Mouse (Mus musculus) intestine, embryonic 14.5 days (tissue): Measurements from ENCODE around the gene Pde10a. TPM values are rescaled to one million over a fixed set of nuclear protein-coding genes. Genes with fewer than 3 reads are reported as not detected.

ENCODE experiments used
- ATAC-seq: fragments of 200-750 bp; cut with Nextera tagmentation; replicated peaks from 2 replicates; pipeline ENCODE4 v1.8.0; 2017; ENCODE audit warnings: low read depth, moderate number of reproducible peaks, moderate TSS enrichment, moderate library complexity; ENCODE audit not compliant: low FRiP score, low TSS enrichment
- DNase-seq: peaks from one replicate; pipeline ENCODE4 v3.0.0-alpha.2; 2018; ENCODE audit warnings: low spot score
- H3K27ac ChIP-seq: fragments of 300-500 bp; sonication (generic); 2 replicates; pipeline ENCODE4 v1.5.1; 2014; ENCODE audit warnings: low read depth, mild to moderate bottlenecking, control low read depth
- H3K27me3 ChIP-seq: fragments of 300-500 bp; sonication (generic); replicated peaks from 2 replicates; pipeline ENCODE4 v1.6.1; 2014; ENCODE audit warnings: low read length, control low read depth; ENCODE audit not compliant: control insufficient read depth, insufficient read depth
- H3K36me3 ChIP-seq: fragments of 300-500 bp; sonication (generic); 2 replicates; pipeline ENCODE4 v1.6.1; 2014; ENCODE audit warnings: low read length, control low read depth; ENCODE audit not compliant: control insufficient read depth, insufficient read depth
- H3K4me1 ChIP-seq: fragments of 300-500 bp; sonication (generic); replicated peaks from 2 replicates; pipeline ENCODE4 v1.6.1; 2014; ENCODE audit warnings: low read length, control low read depth, mixed read lengths; ENCODE audit not compliant: control insufficient read depth, insufficient read depth
- H3K4me2 ChIP-seq: fragments of 300-500 bp; sonication (generic); 2 replicates; pipeline ENCODE4 v1.6.1; 2014; ENCODE audit warnings: low read length
- H3K4me3 ChIP-seq: fragments of 300-500 bp; sonication (generic); 2 replicates; pipeline ENCODE4 v1.5.1; 2014; ENCODE audit warnings: low read depth, low read length, control low read depth, mixed read lengths
- H3K9ac ChIP-seq: fragments of 300-500 bp; sonication (generic); 2 replicates; pipeline ENCODE4 v1.6.1; 2014; ENCODE audit warnings: mild to moderate bottlenecking, low read length
- H3K9me3 ChIP-seq: fragments of 300-500 bp; sonication (generic); 2 replicates; pipeline ENCODE4 v1.6.1; 2016; ENCODE audit warnings: low read length, control low read depth; ENCODE audit not compliant: control insufficient read depth
- WGBS: fragments of 180-500 bp; shearing (Covaris S2); extraction: QIAGEN DNeasy Blood & Tissue Kit; methylation state at CpG from one replicate; pipeline ENCODE4 v1.1.7; 2014; 5-methylcytosine and 5-hydroxymethylcytosine counted together
- polyA plus RNA-seq: library from polyadenylated mRNA; unstranded; fragments of >200 nt; fragmentation: Nextera tagmentation; extraction: Ambion mirVana; gene quantifications from 2 replicates; pipeline ENCODE4 v1.2.1, GENCODE M21; 2014

Pde10a gene
- polyA plus RNA-seq, 1 experiment from 2014 or later, result 1.4 TPM

DNA sequence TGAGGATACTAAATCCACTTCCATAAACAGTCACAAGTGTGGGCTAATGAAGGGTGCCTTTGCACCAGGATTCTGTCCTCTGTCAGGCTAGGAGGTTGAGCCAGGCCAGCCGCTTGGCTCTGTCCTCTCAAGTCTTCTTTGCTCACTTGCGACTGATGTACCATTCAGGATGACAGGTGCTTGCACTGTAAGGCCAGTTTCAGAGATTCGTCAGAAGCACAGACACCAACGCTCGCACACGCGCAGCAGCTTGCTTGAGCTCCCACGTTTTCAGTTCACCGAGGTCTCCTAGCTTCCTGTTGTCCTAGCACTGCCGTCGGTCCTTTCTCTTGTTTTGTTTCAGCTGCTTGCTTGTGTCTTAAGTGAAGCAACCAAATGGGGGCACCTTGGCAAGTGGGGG is 111.5 kb downstream of the Pde10a start:
- Histone ChIP-seq H3K9me3 (no peaks in the 10 kb centered on the region), H3K4me3 (no peak overlapping the region), H3K27me3 (no peaks in the 10 kb centered on the region), H3K27ac (no peak overlapping the region), H3K36me3 (no peaks in the 10 kb centered on the region), H3K9ac (no peak overlapping the region), H3K4me1 (no peaks in the 10 kb centered on the region), H3K4me2 (no peak overlapping the region)
- peak; percentile 47 for DNase-seq
- WGBS, result 64% methylated on average over 11 of the region's 11 CpGs
- ATAC-seq, result no peak

DNA sequence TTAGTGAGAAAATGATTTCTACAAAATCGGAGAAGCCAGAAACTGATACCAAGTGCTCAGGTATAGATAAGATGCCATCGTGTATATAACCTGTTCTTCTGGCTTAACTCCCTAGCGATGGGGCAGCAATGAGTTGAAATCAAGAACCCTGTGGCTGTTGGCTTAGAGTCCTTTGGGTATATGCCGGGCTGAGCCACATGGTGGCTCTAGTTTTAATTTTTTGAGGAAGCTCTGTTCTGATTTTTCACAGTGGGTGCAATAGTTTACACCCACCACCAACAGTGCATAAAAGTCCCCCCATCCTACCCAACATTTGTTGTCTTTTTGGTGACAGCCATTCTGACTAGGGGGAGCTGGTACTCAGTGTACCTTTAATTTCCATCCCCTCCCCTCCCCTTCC is 112.0 kb downstream of the Pde10a start:
- no peak overlapping the region for H3K27ac ChIP-seq
- no peak overlapping the region for H3K9ac ChIP-seq
- no peak overlapping the region for H3K4me2 ChIP-seq
- no peaks in the 10 kb centered on the region for H3K9me3 ChIP-seq
- no peaks in the 10 kb centered on the region for H3K36me3 ChIP-seq
- ATAC-seq, result no peak
- no peaks in the 10 kb centered on the region for H3K4me1 ChIP-seq
- DNase-seq, result peak; percentile 39
- H3K27me3 ChIP-seq, result no peaks in the 10 kb centered on the region
- 73% methylated on average over 4 of the region's 4 CpGs for WGBS
- no peak overlapping the region for H3K4me3 ChIP-seq

DNA sequence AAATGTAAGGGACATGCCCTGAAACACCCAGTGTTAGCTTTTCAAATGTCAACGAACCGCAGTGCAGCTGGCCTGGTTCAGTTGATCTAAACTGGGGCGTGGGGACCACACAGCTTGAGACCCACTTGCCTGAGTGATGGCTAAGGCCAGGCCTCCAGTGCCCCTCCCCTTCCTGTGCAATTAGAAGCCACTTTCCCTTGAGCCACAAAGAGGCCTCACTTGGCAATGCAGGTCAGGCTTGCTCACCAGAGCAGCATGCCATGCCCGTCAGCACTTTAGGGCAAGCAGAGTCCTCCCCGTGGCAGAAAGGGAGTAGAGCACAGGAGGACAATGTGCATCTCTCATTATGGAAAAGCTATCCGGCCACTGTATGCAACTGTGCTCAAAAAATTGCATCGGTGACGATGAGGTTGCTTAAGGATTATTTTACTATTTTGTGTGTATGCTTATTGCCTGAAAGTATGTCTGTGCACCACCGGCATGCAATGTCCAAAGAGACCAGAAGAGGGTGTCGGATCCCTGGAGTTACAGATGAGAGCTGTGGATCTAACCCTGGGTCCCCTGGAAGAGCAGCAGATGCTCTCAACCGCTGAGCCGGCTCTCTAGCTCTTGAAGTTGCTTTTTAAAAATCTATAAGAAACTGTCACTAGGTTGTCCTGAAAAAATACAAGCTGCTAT is 114.7 kb downstream of the Pde10a start:
- no peaks in the 10 kb centered on the region for H3K36me3 ChIP-seq
- H3K9me3 ChIP-seq, result no peaks in the 10 kb centered on the region
- 75% methylated on average over 12 of the region's 12 CpGs for WGBS
- H3K4me2 ChIP-seq, result no peak overlapping the region
- ATAC-seq (no peak), DNase-seq (no peak)
- no peak overlapping the region for H3K27ac ChIP-seq
- no peak overlapping the region for H3K9ac ChIP-seq
- H3K4me1 ChIP-seq, result no peaks in the 10 kb centered on the region
- H3K4me3 ChIP-seq, result no peak overlapping the region
- no peaks in the 10 kb centered on the region for H3K27me3 ChIP-seq

DNA sequence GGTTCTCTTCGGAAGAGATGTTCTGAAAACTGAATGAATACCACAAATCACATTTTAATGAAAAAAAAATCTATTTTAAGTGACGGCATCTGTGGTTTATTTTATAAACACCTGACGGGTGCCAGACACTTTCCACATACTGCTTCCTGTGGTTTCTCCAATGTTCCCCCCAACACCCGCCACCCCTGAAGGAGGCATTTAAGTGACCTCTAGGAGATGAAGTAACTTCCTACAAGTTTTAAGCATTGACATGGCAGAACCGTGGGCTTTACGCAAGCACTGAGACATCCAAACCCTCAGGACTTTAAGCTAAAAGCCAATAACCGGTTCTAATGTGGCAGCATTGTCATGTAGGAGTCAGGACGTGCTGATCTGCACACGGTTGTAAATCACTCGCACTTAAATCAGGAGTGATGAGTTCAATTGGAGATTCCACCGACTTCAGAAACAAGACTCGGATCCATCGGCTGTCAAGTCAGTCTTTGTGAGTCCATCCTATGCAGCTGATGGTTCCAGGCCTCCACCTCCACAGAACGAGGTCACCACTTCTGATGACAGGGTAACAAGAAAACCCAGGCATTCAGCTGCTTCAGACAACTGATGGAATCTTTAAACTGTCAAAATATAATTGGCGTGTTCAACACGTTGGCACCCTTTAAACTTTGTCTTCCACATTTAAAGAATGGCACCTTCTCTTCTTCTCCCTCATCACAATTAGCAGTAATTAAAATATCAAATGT is 115.7 kb downstream of the Pde10a start:
- Histone ChIP-seq H3K4me1 (no peaks in the 10 kb centered on the region), H3K9ac (no peak overlapping the region), H3K27me3 (no peaks in the 10 kb centered on the region), H3K4me2 (no peak overlapping the region), H3K27ac (no peak overlapping the region), H3K9me3 (no peaks in the 10 kb centered on the region), H3K4me3 (no peak overlapping the region), H3K36me3 (no peaks in the 10 kb centered on the region)
- WGBS, result 76% methylated on average over 16 of the region's 16 CpGs
- DNase-seq (no peak), ATAC-seq (no peak)

DNA sequence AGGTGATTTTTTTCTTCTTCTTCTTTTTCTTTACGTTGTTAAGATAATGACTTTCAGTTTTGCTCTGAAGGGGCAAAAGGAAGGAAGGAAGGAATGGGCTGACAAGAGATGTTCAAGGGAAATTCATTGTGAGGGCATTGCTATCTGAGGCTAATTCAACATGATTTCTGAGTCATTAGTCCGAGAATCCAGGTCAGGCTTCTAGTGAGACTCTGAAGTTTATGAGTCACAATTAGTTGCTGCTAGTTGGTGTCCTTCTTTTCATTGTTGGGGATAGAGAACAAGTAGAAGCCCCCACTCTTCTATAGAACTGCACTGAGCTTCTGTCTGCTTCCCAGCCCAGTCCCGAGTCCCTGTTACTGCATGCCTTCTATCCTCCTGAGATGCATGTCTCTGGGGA is 116.3 kb downstream of the Pde10a start:
- no peaks in the 10 kb centered on the region for H3K27me3 ChIP-seq
- no peaks in the 10 kb centered on the region for H3K9me3 ChIP-seq
- 65% methylated on average over 3 of the region's 3 CpGs for WGBS
- ATAC-seq (no peak), DNase-seq (no peak)
- H3K4me1 ChIP-seq, result no peaks in the 10 kb centered on the region
- no peak overlapping the region for H3K9ac ChIP-seq
- no peak overlapping the region for H3K27ac ChIP-seq
- H3K36me3 ChIP-seq, result no peaks in the 10 kb centered on the region
- H3K4me2 ChIP-seq, result no peak overlapping the region
- H3K4me3 ChIP-seq, result no peak overlapping the region

DNA sequence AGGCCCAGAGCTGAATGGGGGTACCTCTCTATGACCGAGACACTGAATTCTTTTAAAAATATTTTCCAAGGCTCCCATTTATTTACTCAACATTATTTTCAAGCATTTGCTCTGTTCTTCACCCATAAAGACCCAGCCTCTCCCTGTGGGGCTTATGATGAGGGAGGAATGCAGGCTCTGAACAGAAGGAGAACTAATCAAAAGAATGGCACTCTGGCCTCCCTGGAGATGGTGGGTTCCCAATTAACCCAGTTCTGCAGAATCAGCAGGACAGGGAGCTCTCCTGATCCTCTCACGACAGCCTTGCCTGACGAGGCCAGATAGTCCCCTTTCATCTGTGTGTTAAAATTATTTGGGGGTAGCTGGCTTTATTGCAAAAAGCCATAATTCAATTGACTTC is 117.2 kb downstream of the Pde10a start:
- no peaks in the 10 kb centered on the region for H3K4me1 ChIP-seq
- ATAC-seq (no peak), DNase-seq (no peak)
- no peak overlapping the region for H3K9ac ChIP-seq
- no peak overlapping the region for H3K4me2 ChIP-seq
- no peaks in the 10 kb centered on the region for H3K36me3 ChIP-seq
- H3K9me3 ChIP-seq, result no peaks in the 10 kb centered on the region
- H3K4me3 ChIP-seq, result no peak overlapping the region
- no peaks in the 10 kb centered on the region for H3K27me3 ChIP-seq
- no peak overlapping the region for H3K27ac ChIP-seq
- WGBS, result 75% methylated on average over 3 of the region's 3 CpGs

DNA sequence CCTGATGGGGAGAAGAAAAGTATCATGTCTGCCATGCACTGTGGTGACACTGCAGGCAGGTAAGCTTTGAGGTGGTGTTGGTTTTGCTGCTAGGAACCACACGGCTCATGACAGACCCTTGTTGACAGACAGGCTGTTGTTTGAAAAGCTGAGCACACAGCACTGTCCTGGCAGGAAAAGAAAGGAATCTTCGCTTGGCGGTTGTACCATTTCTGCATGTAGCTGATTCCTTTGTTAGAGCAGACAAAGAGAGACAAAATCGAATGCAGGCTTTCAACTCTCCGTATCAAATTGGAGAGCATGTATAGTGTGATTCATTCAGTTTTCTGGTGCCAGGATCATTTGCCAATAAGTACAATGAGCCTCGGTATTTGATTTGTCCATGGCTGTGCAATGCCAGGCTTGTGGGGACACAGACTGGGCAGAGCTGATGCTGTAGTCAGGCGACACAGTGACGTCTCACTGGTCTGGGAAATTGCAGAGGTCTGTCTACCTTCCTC is 122.2 kb downstream of the Pde10a start:
- Histone ChIP-seq H3K4me1 (0 out of 2 replicates have a peak, but pooled peaks cover 3% of the 10 kb centered on the region), H3K27me3 (no peaks in the 10 kb centered on the region), H3K9me3 (no peaks in the 10 kb centered on the region), H3K4me3 (no peak overlapping the region), H3K27ac (no peak overlapping the region), H3K9ac (no peak overlapping the region), H3K4me2 (no peak overlapping the region), H3K36me3 (no peaks in the 10 kb centered on the region)
- WGBS, result 52% methylated on average over 8 of the region's 8 CpGs
- ATAC-seq (no peak), DNase-seq (no peak)

DNA sequence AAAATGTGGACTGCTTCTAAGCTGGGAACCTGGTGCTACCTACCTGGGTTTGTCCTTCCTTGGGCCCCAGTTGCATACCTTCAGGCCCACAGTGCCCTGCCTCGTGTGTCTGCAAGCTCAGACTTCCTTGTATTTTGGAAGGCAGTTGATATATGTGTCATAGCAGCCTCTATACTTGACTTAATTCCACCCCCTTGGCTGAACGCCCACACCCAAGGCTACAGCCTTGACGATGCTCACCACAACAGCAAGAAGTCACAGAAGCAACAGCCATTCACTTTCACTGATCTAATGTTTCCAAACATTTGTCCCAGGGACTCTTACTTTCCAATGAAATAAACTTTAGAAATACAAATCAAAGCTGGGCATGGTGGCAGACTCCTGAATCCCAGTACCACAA is 123.1 kb downstream of the Pde10a start:
- Histone ChIP-seq H3K4me3 (no peak overlapping the region), H3K9ac (no peak overlapping the region), H3K27ac (no peak overlapping the region), H3K9me3 (no peaks in the 10 kb centered on the region), H3K4me1 (0 out of 2 replicates have a peak, but pooled peaks cover 3% of the 10 kb centered on the region), H3K4me2 (no peak overlapping the region), H3K27me3 (no peaks in the 10 kb centered on the region), H3K36me3 (no peaks in the 10 kb centered on the region)
- no peak for ATAC-seq
- WGBS, result 54% methylated on average over 3 of the region's 3 CpGs
- DNase-seq, result no peak
